Mouse (Mus musculus): Measurements from ENCODE around the gene Morf4l1. TPM values are rescaled to one million over a fixed set of nuclear protein-coding genes. Genes with fewer than 3 reads are reported as not detected.
A peak's percentile ranks its signal among the peaks of the same experiment; 100 is the strongest.

The Morf4l1 gene
- total and polyA plus RNA-seq, 2 experiments, result 56.1 to 161 TPM

DNA sequence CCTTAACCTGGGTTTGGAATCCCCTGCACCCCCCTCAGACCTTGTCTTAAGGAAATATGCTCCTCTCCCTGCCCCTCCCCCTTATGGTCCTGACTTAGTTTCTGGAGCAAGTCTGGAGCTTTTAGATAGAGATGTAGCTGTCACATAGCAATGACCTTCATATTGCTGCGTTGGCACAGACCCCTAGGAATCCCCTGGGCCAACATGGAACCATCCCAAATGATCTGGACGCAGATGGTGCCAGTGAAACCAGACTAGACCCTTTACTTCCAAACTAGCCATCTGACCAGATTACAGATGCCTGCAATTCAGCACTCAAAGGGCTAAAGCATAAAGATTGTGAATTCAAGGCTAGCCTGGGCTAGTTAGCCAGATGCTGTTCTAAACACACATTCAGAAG is 57.9 kb downstream of the Morf4l1 start:
- Histone ChIP-seq H3K27ac (replicated peaks; ENCODE audit: insufficient read depth, low read depth, low read length) (no peak overlapping the region; the same call in 1 of the 2 replicates), H3K79me2 (ENCODE audit: control insufficient read depth, insufficient read depth, low read length) (peaks cover 15% of the 10 kb centered on the region), H3K36me3 (ENCODE audit: control insufficient read depth, insufficient read depth, low read length) (peaks cover 11% of the 10 kb centered on the region; the same call in 1 of the 2 replicates), H3K4me1 (ENCODE audit: control insufficient read depth, insufficient read depth, low read length) (peaks cover 4% of the 10 kb centered on the region), H3K9ac (ENCODE audit: low read depth, low read length) (0 out of 2 replicates have a peak overlapping the region, but pooled peaks have one; percentile 15), H3K4me3 (ENCODE audit: insufficient read depth, low read depth, low read length) (no peak overlapping the region), H3K27me3 (ENCODE audit: control insufficient read depth, insufficient read depth, low read length) (no peaks in the 10 kb centered on the region)
- TF ChIP-seq CTCF (IDR thresholded peaks at IDR 0.05; ENCODE audit: low read depth, low read length), result no peak
- no peak for TF ChIP-seq POLR2A (IDR thresholded peaks at IDR 0.05; ENCODE audit: extremely low read depth, insufficient read depth, low read length)
- no peak for DNase-seq (ENCODE audit: extremely low read depth, low read depth, low spot score)
- WGBS, result 52% methylated on average over 2 of the region's 2 CpGs

DNA sequence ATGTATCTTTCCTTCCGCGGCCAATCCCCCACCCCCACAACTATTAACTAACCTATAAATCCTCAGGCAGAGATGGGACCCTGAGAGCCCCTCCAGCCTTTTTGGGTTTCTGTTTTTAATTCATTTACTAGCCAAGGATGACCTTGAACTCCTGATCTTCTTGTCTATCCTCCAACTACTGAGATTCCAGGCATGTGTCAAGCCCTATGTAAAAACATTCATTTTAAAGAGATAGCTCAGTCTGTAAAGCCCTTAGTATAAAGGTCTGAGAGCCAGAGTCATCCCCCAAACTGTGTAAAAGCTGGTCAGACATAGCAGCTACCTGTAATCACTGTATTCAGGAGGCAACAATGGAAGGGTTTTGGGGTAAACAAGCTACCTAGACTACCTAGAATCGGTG is 58.7 kb downstream of the Morf4l1 start:
- H3K79me2 ChIP-seq (ENCODE audit: control insufficient read depth, insufficient read depth, low read length), result peaks cover 15% of the 10 kb centered on the region
- peaks cover 6% of the 10 kb centered on the region; the same call in 1 of the 2 replicates for H3K36me3 ChIP-seq (ENCODE audit: control insufficient read depth, insufficient read depth, low read length)
- DNase-seq (ENCODE audit: extremely low read depth, low read depth, low spot score), result peak; percentile 65
- peaks cover 4% of the 10 kb centered on the region for H3K4me1 ChIP-seq (ENCODE audit: control insufficient read depth, insufficient read depth, low read length)
- H3K27me3 ChIP-seq (ENCODE audit: control insufficient read depth, insufficient read depth, low read length), result no peaks in the 10 kb centered on the region
- TF ChIP-seq POLR2A (IDR thresholded peaks at IDR 0.05; ENCODE audit: extremely low read depth, insufficient read depth, low read length), result no peak
- peak overlapping the region; percentile 89 for H3K4me3 ChIP-seq (ENCODE audit: insufficient read depth, low read depth, low read length)
- H3K9ac ChIP-seq (ENCODE audit: low read depth, low read length), result peak overlapping the region; percentile 58
- WGBS, result 35% methylated on average over 3 of the region's 3 CpGs
- peak overlapping the region; percentile 97 for H3K27ac ChIP-seq (replicated peaks; ENCODE audit: insufficient read depth, low read depth, low read length)

DNA sequence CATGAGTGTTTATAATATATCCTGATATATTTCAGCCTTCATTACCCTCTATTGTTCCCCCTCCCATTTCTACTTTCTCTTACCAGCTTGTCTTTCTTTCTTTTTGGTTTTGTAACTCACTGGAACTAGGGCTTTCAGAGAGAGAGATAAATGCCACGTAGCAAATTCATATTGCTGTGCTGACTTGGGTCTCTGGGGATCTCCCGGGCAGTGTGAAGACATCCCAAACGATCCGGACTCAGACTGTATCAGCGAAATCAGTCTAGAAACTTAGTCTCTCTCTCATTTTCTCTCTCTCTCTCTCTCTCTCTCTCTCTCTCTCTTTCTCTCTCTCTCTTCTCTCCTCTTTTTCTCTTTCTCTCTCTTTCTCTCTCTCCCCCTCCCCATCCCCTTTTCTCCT is 59.2 kb downstream of the Morf4l1 start:
- DNase-seq (ENCODE audit: extremely low read depth, low read depth, low spot score), result no peak
- H3K4me3 ChIP-seq (ENCODE audit: insufficient read depth, low read depth, low read length), result peak overlapping the region; percentile 89
- peak overlapping the region; percentile 58 for H3K9ac ChIP-seq (ENCODE audit: low read depth, low read length)
- H3K36me3 ChIP-seq (ENCODE audit: control insufficient read depth, insufficient read depth, low read length), result peaks cover 4% of the 10 kb centered on the region; the same call in 1 of the 2 replicates
- TF ChIP-seq CTCF (IDR thresholded peaks at IDR 0.05; ENCODE audit: low read depth, low read length), result no peak
- TF ChIP-seq POLR2A (IDR thresholded peaks at IDR 0.05; ENCODE audit: extremely low read depth, insufficient read depth, low read length), result no peak
- no peaks in the 10 kb centered on the region for H3K27me3 ChIP-seq (ENCODE audit: control insufficient read depth, insufficient read depth, low read length)
- H3K27ac ChIP-seq (replicated peaks; ENCODE audit: insufficient read depth, low read depth, low read length), result peak overlapping the region; percentile 97
- H3K4me1 ChIP-seq (ENCODE audit: control insufficient read depth, insufficient read depth, low read length), result peaks cover 4% of the 10 kb centered on the region
- 17% methylated on average over 5 of the region's 5 CpGs for WGBS
- peaks cover 15% of the 10 kb centered on the region for H3K79me2 ChIP-seq (ENCODE audit: control insufficient read depth, insufficient read depth, low read length)

DNA sequence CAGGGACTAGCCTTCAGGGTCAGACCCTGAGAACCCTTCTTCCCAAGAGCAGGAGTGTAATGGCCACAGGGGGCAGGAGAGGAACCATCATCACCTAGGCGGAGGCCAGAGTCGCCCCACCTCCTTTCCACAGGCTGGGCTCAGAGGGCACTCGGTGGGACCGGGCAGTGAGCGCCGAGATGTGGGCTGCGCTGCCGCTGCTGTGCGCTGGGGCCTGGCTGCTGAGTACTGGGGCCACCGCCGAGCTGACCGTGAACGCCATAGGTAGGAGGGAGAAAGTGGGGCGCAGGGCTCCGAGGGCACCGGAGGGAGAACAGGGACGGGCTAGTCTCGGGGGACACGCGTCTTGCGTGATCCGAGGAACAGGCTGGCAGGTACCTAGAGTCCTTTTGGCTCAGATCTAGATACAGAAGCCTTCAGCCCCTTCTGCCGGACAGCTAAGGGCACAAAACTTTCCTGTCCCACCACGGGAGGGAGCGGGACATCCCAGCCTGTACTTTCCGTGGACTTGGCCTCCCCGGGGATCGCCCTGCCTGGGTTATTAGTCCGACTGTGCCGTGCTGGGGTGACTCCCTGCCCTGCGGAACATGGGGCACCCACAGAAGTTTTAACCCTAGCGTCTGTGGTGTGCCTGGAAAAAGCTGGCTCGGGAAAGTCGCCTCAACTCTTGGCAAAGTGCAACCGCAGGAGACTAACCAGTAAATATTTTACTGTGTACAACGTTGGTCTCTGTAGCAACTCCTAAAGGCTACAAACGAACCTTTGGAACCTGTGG is 60.0 kb downstream of the Morf4l1 start:
- peaks cover 4% of the 10 kb centered on the region for H3K4me1 ChIP-seq (ENCODE audit: control insufficient read depth, insufficient read depth, low read length)
- H3K27ac ChIP-seq (replicated peaks; ENCODE audit: insufficient read depth, low read depth, low read length), result peak overlapping the region; percentile 97
- H3K27me3 ChIP-seq (ENCODE audit: control insufficient read depth, insufficient read depth, low read length), result no peaks in the 10 kb centered on the region
- peak overlapping the region; percentile 92 for H3K9ac ChIP-seq (ENCODE audit: low read depth, low read length)
- peak; percentile 95 for DNase-seq (ENCODE audit: extremely low read depth, low read depth, low spot score)
- peaks cover 2% of the 10 kb centered on the region; the same call in 1 of the 2 replicates for H3K36me3 ChIP-seq (ENCODE audit: control insufficient read depth, insufficient read depth, low read length)
- under 1% methylated on average over 37 of the region's 37 CpGs for WGBS
- peaks cover 15% of the 10 kb centered on the region for H3K79me2 ChIP-seq (ENCODE audit: control insufficient read depth, insufficient read depth, low read length)
- H3K4me3 ChIP-seq (ENCODE audit: insufficient read depth, low read depth, low read length), result peak overlapping the region; percentile 89
- TF ChIP-seq POLR2A (IDR thresholded peaks at IDR 0.05; ENCODE audit: extremely low read depth, insufficient read depth, low read length) (peak; percentile 94), CTCF (IDR thresholded peaks at IDR 0.05; ENCODE audit: low read depth, low read length) (peak; percentile 77)

DNA sequence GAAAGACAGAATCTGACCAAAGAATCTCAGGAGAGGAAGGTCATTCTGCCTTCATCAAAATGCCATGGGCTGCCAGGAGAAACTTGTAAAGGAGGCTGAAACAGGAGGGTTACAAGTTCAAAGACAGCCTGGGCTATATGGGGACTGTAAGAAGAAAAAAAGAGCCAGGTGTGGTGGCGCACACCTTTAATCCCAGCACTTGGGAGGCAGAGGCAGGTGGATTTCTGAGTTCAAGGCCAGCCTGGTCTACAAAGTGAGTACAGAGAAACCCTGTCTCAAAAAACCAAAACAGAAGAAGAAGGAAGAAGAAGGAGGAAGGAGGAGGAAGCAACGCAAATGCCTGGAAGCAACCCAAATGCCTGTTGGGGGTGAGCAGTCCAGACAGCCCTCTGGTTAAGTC is 60.7 kb downstream of the Morf4l1 start, which contains the start of gene Ctsh:
TSS of gene Ctsh (plus strand) at position 301 of the 400 bp plus-strand sequence.
- Histone ChIP-seq H3K4me3 (ENCODE audit: insufficient read depth, low read depth, low read length) (peak within 1 kb of the TSS; percentile 89), H3K79me2 (ENCODE audit: control insufficient read depth, insufficient read depth, low read length) (peaks cover 15% of the 10 kb centered on the region), H3K4me1 (ENCODE audit: control insufficient read depth, insufficient read depth, low read length) (peaks cover 4% of the 10 kb centered on the region), H3K9ac (ENCODE audit: low read depth, low read length) (peak within 1 kb of the TSS; percentile 92), H3K36me3 (ENCODE audit: control insufficient read depth, insufficient read depth, low read length) (0 out of 2 replicates have a peak, but pooled peaks cover 2% of the 10 kb centered on the region), H3K27me3 (ENCODE audit: control insufficient read depth, insufficient read depth, low read length) (no peaks in the 10 kb centered on the region), H3K27ac (replicated peaks; ENCODE audit: insufficient read depth, low read depth, low read length) (peak within 1 kb of the TSS; percentile 97)
- WGBS, result 58% methylated on average over 2 of the region's 2 CpGs
- no peak for TF ChIP-seq POLR2A (IDR thresholded peaks at IDR 0.05; ENCODE audit: extremely low read depth, insufficient read depth, low read length)
- no peak for TF ChIP-seq CTCF (IDR thresholded peaks at IDR 0.05; ENCODE audit: low read depth, low read length)
- DNase-seq (ENCODE audit: extremely low read depth, low read depth, low spot score), result no peak

Data from liver, adult 2 months (tissue).